Mouse (Mus musculus) E14TG2a.4 (cell line): ENCODE measurements around the gene Usp35.

ENCODE experiments used
- H3K27me3 ChIP-seq: 2 replicates; pipeline ENCODE4 v1.6.1; 2014; ENCODE audit warnings: low read length, control low read depth; ENCODE audit not compliant: insufficient read depth
- H3K36me3 ChIP-seq: 2 replicates; pipeline ENCODE4 v1.6.1; 2014; ENCODE audit warnings: low read length, control low read depth; ENCODE audit not compliant: insufficient read depth
- H3K4me1 ChIP-seq: replicated peaks from 2 replicates; pipeline ENCODE4 v1.6.1; 2014; ENCODE audit warnings: low read depth, low read length, control low read depth
- H3K4me3 ChIP-seq: replicated peaks from 2 replicates; pipeline ENCODE4 v1.5.1; 2014; ENCODE audit warnings: mild to moderate bottlenecking, low read length
- H3K9me3 ChIP-seq: 2 replicates; pipeline ENCODE4 v1.6.1; 2014; ENCODE audit warnings: low read length, control low read depth
- CTCF ChIP-seq: conservative IDR thresholded peaks from 2 replicates; pipeline ENCODE4 v1.5.1; 2014; ENCODE audit warnings: low read length
- NANOG ChIP-seq: IDR thresholded peaks from 2 replicates; pipeline ENCODE4 v1.6.1; 2014; ENCODE audit warnings: borderline replicate concordance, low read length, mixed read lengths
- POU5F1 ChIP-seq: IDR thresholded peaks from 2 replicates; pipeline ENCODE4 v1.6.1; 2014; ENCODE audit warnings: low read length, borderline replicate concordance

The Usp35 gene

DNA sequence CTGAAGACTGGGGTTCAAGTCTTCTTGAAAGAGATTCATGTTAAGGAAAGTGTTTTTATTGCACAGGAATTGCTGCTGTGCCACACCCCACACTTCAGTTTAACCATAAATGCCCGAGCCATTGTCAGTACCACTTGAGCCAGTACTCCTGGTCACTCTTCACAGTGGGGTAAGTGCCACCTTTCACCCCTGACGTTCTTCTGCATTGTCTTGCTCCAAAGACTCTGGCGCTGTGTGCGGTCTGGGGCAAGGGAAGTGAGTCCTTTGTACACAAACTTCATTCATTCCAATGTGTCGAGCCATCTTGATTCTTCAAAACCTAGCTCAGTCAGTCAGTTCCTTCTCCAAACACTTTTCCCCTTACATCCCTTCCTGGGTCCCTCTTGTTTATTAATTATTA is 28.3 kb upstream of the Usp35 start:
- TF ChIP-seq CTCF (no peak), POU5F1 (no peak), NANOG (no peak)
- Histone ChIP-seq H3K9me3 (no peaks in the 10 kb centered on the region), H3K36me3 (no peaks in the 10 kb centered on the region), H3K4me3 (no peak overlapping the region), H3K27me3 (peaks cover 31% of the 10 kb centered on the region), H3K4me1 (peaks cover 14% of the 10 kb centered on the region)

DNA sequence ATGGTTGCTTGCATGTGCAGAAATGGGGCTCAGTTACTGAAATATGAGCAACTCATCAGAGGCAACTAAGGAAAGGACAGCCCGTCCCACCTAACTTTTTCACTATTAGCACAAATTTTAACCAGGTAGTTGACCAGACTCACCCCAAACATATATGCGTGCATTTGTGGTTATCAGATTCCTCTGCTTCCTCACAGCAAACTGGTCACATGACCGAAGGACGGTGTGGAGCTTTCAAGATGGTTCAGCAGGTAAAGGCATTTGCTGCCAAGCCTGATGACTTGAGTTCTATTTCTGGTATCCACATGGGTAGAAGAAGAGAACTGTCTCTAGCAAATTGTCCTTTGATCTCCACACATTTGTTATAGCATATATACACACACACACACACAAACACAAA is 26.5 kb upstream of the Usp35 start:
- Histone ChIP-seq H3K36me3 (no peaks in the 10 kb centered on the region), H3K27me3 (peaks cover 26% of the 10 kb centered on the region), H3K4me1 (peaks cover 17% of the 10 kb centered on the region), H3K9me3 (no peaks in the 10 kb centered on the region), H3K4me3 (no peak overlapping the region)
- TF ChIP-seq POU5F1 (no peak), CTCF (no peak), NANOG (no peak)

DNA sequence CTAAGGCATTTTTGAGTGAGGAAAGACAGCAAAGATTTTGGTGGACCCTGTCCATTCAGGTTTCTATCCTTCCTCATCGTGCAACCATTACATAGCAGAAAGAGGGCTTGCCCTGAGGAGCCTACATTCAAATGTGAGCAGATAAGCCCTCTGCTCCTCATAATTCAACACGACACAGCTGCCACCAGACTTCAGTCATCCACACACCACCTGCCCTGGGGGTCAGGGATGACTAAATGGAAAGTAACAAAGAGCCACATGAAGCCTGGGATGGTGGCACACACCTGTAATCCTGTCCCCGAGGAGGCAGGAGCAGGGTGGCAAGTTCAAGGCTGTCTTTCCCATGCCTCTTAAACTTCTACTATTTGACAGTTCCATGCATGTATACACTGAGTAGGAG is 26.0 kb upstream of the Usp35 start:
- Histone ChIP-seq H3K27me3 (peaks cover 24% of the 10 kb centered on the region), H3K4me3 (no peak overlapping the region), H3K9me3 (no peaks in the 10 kb centered on the region), H3K4me1 (peaks cover 20% of the 10 kb centered on the region), H3K36me3 (no peaks in the 10 kb centered on the region)
- TF ChIP-seq CTCF (no peak), POU5F1 (no peak), NANOG (no peak)

DNA sequence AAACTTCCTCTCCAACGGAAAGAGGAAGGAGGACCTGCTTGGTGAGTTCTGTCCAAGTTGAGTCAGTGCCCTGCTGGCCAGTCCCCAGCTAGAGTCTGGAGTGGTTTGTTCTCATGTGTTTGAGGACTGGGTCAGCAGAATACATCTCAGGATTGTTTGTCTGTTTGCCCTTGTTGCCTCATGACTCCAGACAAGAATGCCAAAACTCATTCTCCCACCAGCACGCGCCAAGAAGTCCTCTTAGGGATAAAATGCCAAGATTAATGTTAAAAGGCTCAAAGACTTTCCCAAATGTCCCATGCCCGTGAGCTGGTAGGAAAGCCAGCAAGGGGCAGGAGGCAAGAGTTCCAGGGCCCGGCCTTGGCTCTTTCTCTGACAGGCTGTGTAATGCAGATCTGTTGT is 25.1 kb upstream of the Usp35 start:
- peaks cover 18% of the 10 kb centered on the region for H3K27me3 ChIP-seq
- H3K4me1 ChIP-seq, result peaks cover 19% of the 10 kb centered on the region
- no peaks in the 10 kb centered on the region for H3K36me3 ChIP-seq
- no peaks in the 10 kb centered on the region for H3K9me3 ChIP-seq
- no peak overlapping the region for H3K4me3 ChIP-seq
- TF ChIP-seq CTCF (no peak), POU5F1 (no peak), NANOG (no peak)

DNA sequence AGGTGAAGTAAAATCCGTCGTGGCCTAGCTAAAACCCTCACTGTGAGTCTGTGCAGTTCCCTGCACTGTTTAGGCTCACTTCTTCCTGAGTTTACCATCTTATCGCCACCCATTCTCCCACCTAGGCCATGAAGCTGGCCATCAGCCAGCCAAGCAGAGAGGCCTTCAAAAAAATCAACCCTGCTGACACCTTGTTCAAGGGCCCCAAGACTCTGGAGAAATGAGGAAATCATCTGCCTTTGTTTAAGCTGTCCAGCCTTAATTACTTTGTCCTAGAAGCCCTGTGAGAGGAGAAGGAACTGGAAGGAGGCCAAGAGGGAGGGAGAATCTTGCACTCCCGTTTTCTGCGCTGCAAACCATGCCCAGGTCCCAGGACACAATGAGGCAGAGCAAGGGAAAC is 24.4 kb upstream of the Usp35 start:
- H3K9me3 ChIP-seq, result no peaks in the 10 kb centered on the region
- H3K36me3 ChIP-seq, result no peaks in the 10 kb centered on the region
- peaks cover 23% of the 10 kb centered on the region for H3K27me3 ChIP-seq
- no peak overlapping the region for H3K4me3 ChIP-seq
- no peak for TF ChIP-seq NANOG
- no peak for TF ChIP-seq POU5F1
- no peak for TF ChIP-seq CTCF
- H3K4me1 ChIP-seq, result peaks cover 21% of the 10 kb centered on the region

DNA sequence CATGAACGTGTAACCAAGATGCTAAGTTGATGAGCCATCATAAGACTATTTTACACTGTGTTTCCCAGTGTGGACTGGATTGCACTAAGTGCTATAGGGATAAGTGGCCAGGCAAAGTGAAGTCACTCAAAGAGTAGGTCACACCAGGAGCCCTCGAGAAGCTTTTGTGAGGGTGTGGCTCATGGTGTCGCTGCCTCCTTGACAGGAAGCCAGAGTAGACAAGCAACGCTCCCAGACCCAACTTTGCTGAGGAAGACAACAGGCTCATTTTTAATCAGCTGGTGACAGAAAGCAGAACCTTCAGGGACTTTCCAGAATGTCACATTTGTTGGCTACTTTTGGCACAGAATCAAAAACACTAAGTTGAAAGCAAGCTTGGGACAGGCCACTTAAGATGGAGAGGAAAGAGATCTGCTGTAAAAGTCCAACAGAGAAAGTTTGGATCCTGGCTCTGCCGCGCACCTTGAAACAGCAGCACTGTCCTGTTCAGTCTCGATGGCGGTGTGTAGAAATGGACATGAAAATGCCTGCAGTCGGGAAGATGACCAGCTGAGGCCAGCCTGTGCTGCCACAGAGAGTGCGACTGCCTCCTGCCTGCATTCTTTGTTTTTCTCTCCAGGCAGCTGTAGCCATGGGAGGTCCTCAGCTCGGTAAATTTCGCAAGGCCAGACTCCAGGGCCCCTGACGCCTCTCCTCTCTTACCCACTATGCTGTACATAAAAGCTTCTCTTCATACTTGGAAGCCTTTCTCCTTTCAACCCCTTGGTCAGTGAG is 23.4 kb upstream of the Usp35 start:
- TF ChIP-seq CTCF (no peak), NANOG (no peak), POU5F1 (no peak)
- Histone ChIP-seq H3K4me3 (no peak overlapping the region), H3K27me3 (peaks cover 28% of the 10 kb centered on the region), H3K36me3 (no peaks in the 10 kb centered on the region), H3K4me1 (peaks cover 29% of the 10 kb centered on the region), H3K9me3 (no peaks in the 10 kb centered on the region)

DNA sequence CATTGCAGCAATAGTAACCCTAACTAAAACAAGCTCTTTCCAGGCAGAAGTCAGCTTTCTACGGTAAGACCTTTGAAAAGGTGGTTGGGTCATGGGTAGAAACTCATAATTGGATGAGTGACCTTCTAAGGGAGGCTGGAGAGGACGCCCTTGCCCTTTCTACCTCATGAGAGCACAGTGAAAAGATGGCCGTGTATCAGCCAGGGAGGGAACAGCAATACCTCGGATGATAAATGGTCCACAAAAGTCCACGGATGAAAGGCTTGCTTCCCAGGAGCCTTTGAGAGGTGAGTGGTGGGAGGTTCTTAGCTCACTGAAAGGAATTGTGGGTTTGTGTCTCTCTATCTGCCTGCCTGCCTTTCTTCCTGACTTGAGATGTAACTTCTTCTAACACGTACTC is 21.5 kb upstream of the Usp35 start:
- Histone ChIP-seq H3K36me3 (no peaks in the 10 kb centered on the region), H3K9me3 (no peaks in the 10 kb centered on the region), H3K27me3 (peaks cover 28% of the 10 kb centered on the region), H3K4me1 (peaks cover 35% of the 10 kb centered on the region), H3K4me3 (no peak overlapping the region)
- TF ChIP-seq CTCF, result no peak
- TF ChIP-seq NANOG, result no peak
- no peak for TF ChIP-seq POU5F1

DNA sequence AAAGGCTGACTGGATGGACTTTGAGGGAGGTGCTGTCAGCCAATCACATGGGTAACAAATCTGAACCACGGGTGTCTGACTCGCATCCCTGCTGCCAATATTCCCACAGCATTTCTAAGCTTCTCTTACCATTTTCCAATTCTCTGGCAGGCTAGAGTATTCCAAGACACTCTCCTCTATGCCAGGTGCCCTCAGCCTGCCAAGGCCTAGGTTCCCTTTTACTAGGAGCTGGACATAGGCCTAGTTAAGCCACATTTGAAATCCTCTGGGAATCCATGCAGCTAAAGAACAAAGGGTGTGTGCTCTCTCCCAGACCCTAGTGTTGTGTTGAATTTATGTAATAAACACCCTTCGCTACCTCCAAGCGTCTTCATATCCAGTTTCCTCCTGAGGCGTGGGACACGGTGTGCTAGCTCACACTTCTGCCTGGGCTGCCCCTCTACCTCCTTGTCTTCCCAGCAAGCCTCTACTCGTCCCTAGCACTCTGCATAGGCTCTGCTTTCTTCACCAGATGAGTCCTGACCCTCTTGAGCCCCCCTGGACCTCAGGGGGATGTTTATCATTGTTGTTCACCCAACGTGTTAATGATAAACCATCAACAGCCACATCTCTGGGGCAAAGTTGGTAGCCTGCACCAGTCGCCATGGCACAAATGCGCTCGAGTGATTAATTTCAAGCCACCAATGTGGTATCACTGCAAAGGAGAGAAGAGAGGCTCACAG is 20.1 kb upstream of the Usp35 start:
- TF ChIP-seq CTCF, result no peak
- TF ChIP-seq POU5F1, result no peak
- no peak for TF ChIP-seq NANOG
- Histone ChIP-seq H3K9me3 (no peaks in the 10 kb centered on the region), H3K36me3 (no peaks in the 10 kb centered on the region), H3K27me3 (peaks cover 18% of the 10 kb centered on the region; the same call in 1 of the 2 replicates), H3K4me1 (peaks cover 47% of the 10 kb centered on the region), H3K4me3 (no peak overlapping the region)
